Mouse (Mus musculus) thymus, postnatal 14 days (tissue): ENCODE results near the gene Chat.

Experiments
- DNase-seq: peaks from one replicate; pipeline ENCODE4 v3.0.0; 2021

Chat gene

GRCm38 (mm10) chr14:32465889-32466288, at the start of gene Chat:
Gene Chat, minus strand, starts transcription at chr14:32465989.
- DNase-seq, result no peak

GRCm38 (mm10) chr14:32513336-32514032, 47.7 kb upstream of the Chat start, which contains the start of gene Ercc6:
Gene Ercc6, plus strand, starts transcription at chr14:32513521.
- peak; percentile 94 for DNase-seq

DNA sequence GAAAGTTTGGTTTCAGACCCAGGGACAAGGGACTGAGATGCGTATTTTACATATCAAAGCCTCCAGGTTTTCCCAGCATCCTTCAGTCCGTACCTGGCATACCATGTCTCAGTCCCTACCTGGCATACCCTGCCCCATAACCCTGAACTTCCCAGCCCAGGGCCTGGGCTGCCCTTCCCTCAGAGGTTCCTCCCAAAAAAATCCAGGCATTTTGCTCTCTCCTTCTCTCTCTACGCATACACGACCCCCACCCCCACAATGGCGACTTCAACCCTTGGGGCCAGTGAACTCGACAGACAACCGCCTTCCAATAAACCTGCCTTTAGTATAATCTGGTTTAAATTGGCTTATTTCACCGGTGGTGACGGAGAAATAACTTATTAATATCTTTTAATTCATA, 47.1 kb upstream of the Chat start:
- peak; percentile 27 for DNase-seq

GRCm38 (mm10) chr14:32509443-32509961, 43.7 kb upstream of the Chat start:
- DNase-seq, result no peak

GRCm38 (mm10) chr14:32508105-32508835, 42.5 kb upstream of the Chat start:
- no peak for DNase-seq

- no peak for DNase-seq
Observed at GRCm38 (mm10) chr14:32507216-32507615, 41.4 kb upstream of the Chat start.

DNA sequence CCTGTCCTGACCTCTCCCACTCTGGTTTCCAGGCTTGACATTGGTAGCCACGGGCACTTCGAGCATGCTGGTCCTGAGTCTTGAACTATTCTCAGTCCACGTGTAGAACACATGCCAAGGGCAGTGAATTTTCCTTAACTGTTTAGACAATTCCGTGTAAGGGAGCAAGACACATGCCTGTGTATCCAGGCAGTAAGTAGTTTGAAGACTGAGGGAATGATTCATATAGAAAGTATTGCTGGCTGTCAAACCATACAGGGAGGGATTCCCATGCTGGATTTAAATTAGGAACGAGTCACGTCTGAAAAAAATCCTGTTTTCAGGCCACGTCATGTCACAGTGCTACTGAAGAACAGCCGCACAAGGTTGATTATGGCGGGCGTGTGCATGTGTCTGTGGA, 40.5 kb upstream of the Chat start:
- no peak for DNase-seq

DNA sequence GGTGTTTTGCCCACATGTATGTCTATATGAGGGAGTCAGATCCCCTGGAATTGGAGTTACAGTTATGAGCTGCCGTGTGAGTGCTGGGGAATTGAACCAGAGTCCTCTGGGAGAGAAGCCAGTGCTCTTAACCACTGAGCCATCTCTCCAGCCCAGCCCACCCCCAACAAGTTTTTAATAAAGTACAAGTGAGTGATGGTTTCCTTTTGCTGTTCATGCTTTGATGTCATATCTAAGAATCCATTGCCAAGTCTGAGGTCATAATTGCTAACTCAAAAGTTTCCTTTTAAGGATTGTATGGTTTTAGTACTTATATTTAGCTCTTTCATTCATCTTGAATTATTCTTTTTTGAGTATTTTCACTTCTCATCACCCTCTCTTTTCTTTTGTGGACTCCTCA, 38.1 kb upstream of the Chat start:
- no peak for DNase-seq

DNA sequence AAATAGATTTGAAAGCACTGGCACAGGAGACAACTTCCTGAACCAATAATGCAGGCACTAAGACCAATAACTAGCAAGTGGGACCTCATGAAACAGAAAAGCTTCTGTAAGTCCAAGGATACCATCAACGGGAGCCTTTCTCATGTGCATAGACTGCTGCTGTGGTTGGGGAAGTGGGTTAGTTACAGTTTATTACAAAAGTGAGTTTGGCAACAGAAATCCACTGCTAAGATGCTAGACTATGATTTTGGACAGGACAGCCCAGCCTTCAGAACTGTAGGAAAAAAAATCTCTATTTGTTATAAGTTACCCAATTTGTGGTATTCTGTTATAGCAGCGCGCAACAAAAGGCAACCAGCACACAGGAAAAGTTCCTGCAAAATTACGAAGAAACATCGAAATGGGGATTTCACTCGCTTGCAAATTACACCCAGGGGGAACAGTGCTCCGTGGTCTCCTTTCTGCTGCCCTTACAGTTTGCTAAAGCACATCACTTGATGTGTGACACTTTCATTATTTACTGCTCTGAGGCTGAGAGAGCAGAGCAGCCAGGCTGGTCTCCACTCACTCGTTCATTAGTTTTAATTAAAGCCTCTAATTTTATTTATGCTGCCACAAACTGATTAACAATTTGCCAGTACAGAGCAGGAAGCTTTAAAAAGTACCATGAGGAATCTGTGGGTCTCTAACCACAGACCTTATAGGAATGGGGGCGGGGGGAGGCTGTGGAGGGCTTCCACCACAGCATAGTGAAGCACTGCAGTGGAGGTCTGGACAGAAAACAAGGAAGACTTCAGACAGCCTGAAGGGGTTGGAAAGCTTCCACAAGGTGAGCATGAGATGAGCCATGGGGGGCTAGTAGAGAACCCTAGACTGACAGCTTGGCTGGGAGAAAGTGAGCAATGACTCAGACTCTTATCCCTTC, 37.2 kb upstream of the Chat start:
- DNase-seq, result no peak

DNA sequence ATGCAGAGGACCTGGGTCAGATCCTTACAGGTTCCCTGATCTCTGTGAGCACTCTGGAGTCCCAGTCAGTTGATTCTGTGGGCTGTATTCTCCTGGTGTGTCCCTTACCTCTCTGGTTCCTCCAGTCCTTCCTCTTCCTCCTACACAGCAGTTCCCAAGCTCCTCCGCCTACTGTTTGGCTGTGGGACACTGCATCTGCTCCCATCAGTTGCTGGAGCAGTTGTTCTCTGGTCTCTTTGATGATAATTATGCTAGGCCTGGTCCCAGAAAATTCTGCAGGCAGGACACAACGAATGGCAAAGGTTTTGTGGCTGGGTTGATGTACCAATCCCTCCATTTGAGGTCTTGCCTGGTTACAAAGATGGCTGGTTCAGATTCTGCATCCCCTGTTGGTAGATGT, 35.5 kb upstream of the Chat start:
- DNase-seq, result no peak

- DNase-seq, result no peak
Observed at GRCm38 (mm10) chr14:32496115-32496850, 30.5 kb upstream of the Chat start.

DNA sequence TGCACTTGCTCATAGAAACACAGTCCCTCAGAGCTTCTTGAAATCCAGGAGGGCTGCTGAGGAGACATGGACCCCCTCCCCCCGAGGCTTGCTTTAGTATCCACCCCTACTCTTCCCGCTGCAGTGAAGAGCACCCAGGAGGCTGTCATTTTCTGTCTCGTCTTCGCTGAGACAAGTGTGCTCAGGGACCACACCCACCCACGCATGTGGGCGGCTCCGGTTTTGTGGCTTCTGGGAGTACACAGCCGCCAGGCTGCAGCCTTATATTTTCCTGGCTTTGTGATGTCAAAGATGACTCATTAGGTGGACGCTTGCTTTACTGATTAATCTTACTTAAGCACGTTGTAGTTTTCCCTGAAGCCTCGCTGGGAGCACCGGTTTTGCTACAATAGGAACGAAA, 26.7 kb upstream of the Chat start:
- no peak for DNase-seq

- peak; percentile 11 for DNase-seq
Observed at GRCm38 (mm10) chr14:32482061-32482460, 16.3 kb upstream of the Chat start.

DNA sequence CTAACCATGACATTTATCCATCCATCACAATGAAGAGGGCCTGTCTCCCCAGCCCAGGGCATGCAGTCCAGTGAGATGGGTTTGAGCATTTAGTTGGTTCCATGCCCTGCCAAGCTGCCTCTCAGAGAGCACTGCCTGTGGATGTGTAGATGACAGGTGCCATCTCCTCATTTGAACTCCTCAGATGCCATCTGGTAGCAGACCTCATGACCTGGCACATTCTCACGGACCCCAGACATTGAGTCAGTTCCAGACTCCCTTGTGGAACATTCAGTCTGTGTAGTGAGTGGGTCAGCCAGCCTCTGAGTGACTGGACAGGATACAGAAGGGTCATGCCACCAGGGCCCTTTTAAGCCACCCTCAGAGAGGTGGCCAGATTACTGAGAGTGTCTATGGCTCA, 11.8 kb upstream of the Chat start:
- no peak for DNase-seq

DNA sequence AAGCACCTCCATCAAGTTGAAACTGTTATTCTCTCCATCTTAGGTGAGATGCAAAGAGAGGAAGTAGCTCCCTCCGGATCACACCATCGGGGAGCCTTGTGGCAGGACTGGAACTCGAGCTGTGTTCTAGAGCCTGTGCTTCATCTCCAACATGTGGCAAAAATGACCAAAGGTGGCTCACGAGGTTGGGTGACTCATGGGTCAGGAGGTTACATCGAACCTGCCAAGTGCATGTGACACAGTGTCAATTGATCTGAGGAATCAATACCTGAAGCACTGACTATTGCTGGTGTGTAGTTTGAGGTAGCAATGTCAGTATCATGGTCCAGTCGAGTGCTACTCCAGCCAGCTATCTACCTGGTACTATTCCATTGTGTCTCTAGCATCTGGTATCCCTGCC, 10.8 kb upstream of the Chat start:
- DNase-seq, result no peak

GRCm38 (mm10) chr14:32472996-32473395, 7.2 kb upstream of the Chat start:
- peak; percentile 33 for DNase-seq

DNA sequence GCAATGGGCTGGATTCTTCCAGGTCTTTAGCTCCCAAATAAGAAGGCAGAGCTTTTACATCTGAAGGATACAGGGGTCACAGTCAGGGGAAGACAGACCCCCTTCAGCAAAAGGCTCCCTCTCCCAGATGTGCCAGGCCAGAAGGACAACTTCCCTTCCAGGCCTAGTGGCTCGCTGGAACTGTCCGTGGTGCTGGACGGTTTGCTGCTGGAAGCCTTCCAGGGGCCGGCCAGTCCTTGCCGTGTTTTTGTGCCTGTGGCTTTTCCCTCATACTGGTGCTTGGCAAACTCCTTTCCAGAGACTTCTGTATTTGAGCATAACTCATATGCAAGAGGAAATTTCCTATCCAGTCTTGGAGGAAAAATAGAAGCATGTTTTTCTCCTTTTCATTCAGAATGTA, 1.8 kb upstream of the Chat start:
- no peak for DNase-seq

DNA sequence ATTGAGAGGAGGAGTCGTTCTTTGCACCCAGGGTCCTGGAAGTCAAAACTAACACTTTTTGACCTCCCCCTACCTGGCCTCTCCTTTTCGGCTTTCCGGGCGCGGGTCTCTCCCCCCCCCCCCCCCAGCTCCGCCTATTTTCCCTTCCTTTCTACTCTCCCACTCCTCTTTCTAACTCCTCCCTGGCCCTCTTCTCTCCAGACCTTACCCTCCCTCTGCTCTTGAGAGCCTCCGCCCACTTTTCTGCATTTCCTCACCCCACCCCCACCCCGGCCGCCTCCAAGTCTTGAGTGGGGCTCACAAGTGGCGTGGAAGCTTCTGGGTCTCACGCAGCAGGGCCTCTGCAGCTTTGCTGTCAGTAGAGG, 301 bp downstream of the Chat start:
- DNase-seq, result no peak

- DNase-seq, result no peak
Observed at GRCm38 (mm10) chr14:32464601-32465505, 936 bp downstream of the Chat start, which contains the start of gene Slc18a3. Gene Slc18a3, minus strand, starts transcription at chr14:32464850.

DNA sequence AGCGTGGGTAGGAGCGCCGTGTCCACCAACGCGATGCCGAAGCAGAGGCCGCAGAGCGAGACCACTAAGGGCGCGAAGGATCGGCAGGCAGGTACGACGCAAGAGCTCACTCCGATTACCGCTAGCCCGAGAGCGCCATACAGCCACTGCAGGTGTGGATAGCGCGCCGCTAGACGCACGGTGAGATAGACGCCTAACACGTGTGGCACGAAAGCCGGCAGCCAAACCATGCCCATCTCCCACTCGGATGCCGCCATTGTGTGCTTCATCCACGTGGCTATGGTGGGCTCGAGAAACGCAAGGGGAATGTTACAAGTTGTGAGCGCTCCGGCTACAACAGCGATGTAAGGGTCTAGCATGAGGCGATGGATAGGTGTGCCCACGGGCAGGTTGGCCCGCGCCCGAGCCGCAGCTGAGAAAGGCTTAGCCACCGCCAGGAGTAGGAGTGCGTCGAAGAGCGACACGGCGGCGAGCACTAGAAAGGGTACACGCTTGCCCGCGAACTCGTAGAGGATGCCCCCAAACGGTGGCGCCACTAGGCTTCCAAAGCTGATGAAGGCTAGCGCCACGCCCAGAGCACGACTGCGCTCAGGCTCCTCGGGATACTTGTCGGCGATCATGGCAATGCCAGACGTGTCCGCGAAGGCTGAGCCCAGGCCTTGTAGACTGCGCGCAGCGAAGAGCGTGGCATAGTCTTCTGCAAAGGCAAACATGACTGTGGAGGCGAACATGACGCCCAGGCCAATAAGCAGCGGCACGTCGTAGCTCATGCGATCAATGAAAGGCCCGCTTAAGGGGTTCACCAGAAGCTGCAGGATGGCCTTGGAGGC, 2.4 kb downstream of the Chat start:
- DNase-seq, result no peak
